Mouse (Mus musculus) heart, postnatal 0 days (tissue): ENCODE measurements around the gene Rimklb.

Experiments used
- CTCF ChIP-seq: IDR thresholded peaks from 2 replicates; pipeline ENCODE4 v1.5.1; 2016; ENCODE audit warnings: antibody characterized with exemption, control low read depth, low read depth
- EP300 ChIP-seq: IDR thresholded peaks from 2 replicates; pipeline ENCODE4 v1.6.1; 2016; ENCODE audit warnings: antibody characterized with exemption, low read depth

- no peak for TF ChIP-seq CTCF
- TF ChIP-seq EP300 = no peak
These were observed 46.8 kb upstream of the Rimklb start for GRCm38 (mm10) chr6:122545289-122545882.
